Mouse (Mus musculus) gastrocnemius, postnatal 10 days (tissue): ENCODE measurements around the gene Sept3. TPM values are rescaled to one million over a fixed set of nuclear protein-coding genes. Genes with fewer than 3 reads are reported as not detected.
"Not testable (repeated sequence)": the region's sequence is repeated elsewhere in the genome, so short reads cannot be mapped to it uniquely, and the experiment has no call there.

Experiments
- DNase-seq: peaks from one replicate; pipeline ENCODE4 v3.0.0; 2021; ENCODE audit warnings: mixed read lengths
- long read RNA-seq, 2 experiments: library from polyadenylated mRNA; stranded (forward); transcript quantifications; one replicate each; pipeline ENCODE4 v2.0.0; 2021
- total RNA-seq, 2 experiments: library from RNA; stranded (reverse); gene quantifications; 2 replicates each; pipeline ENCODE4 v1.2.3; 2021

Gene Sept3
- total RNA-seq = 1 to 10 TPM; 1.2 to 2.0 TPM
- long read RNA-seq, experiment 1 = 0 reads
- long read RNA-seq, experiment 2 = 0 reads

DNA sequence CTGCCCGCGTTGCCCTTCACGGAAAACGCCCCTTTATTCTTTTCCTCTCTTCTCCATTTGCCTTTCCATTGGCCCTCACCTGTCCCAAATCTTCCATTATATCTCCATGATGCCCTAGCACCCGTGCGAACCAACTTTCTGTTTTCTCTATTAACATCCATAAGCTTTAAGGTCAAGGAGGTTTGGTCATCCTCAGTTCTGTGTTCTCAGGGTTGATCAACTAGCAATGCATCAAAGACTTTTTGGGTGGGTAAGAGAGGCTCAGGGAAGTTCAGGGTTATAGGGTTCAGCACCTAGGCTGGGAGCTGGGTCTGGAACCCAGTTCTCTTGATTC is at the start of gene Sept3:
Gene Sept3, plus strand, starts transcription at position 301 of the 334 bp plus-strand sequence.
- DNase-seq = no peak

- no peak for DNase-seq
Observed at GRCm38 (mm10) chr15:82225769-82226168, 48.9 kb upstream of the Sept3 start.

GRCm38 (mm10) chr15:82229542-82230045 is 45.1 kb upstream of the Sept3 start:
- DNase-seq = no peak

DNA sequence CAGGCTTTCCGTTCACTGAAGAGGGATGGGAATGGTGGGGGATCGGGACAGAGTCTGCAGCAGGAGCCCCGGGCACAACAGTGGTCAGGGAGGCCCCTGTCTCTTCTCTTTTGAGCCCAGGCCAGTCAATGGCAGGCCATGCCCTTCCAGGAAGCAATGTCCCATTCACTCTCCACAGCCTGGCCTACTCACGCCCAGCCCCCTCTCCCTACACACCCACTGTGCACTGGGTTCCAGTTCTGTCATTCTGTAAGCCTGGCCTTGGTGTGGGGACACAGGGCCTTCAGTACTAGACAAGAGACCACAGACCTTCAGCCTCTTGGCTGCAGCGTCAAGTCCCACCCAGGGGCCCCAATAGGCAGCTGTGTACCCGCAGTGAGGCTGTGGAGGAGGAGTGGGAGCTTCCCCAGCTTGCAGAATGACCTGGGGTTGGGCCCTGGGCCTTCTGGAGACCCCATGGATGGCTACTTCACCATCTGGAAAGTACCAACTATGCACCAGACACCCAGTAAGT is 44.5 kb upstream of the Sept3 start:
- no peak for DNase-seq

- DNase-seq = no peak
Observed at GRCm38 (mm10) chr15:82231100-82231499, 43.6 kb upstream of the Sept3 start.

DNA sequence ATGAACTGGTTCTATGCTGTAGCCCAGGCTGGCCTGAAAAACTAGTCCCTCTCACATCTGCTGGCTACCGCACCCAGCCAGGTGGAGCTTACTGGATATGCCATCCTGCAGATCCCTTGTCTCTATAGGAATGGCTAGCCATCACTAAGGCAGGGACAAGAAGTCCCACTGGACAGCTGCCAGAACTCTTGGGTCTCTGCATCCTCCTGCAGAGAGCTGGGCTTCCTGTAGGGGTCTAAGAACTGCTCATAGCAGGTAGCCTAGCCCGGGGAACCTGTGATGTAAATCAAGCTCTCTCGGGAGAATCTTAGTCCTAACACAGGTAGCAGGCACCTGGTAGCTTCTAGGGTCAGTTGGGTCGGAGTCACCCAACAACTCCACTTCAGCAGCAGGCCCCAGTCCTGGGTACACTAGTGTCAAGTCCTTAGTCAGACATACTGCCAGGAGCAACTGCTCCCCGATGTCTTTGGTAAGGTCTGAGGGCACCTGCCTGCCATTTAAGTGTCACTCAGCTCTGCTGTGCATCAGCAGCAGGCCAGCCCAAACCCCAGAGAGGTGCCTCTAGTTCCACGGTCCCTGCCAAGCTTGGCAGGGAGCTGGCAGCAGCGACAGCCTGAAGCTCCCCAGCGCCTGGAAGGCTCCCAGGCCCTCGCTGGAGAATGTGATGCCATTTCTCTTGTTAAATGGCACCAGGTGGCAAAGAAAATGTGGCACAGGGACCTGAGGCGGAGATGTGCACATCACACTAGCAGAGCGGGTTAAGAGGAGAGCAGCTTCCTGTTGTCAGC is 42.9 kb upstream of the Sept3 start:
- peak; percentile 50 for DNase-seq

DNA sequence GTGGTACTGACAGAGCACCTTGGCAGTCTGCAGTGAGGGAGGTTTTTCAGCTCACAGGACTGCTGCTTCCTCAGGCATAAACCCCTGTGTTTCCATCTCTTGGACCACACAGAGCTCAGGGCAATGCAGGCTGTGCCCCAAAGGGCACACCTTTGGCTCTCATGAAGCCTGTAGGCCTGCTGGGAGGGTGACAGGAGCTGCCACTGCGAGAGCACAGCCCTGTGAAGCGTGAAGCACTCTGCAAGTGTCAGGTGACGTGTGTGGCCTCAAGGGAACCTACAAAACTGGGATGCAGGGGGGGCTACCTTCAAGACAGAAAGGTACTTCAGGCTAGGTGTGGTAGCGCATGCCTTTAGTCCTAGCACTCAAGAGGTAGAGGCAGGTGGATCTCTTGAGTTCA is 42.0 kb upstream of the Sept3 start:
- no peak for DNase-seq

DNA sequence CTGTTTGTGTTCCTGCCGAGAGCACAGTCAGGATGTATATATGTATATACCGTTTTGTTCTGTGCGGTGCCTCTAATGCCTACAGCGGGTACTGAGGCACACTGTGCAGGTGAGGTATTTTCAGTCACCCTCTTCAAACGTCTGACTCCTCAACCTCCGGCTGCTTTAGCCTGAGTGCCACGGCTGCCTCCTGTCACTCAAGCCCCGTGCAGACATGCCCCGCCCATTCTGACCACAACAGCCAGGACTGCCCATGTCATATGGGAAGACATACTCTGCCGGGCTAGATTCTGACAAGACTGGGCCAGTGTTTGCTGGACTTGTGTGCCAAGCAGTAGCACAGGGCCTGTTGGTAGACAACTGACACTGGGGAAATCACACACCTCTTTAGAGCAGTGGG is 39.0 kb upstream of the Sept3 start:
- DNase-seq = no peak

DNA sequence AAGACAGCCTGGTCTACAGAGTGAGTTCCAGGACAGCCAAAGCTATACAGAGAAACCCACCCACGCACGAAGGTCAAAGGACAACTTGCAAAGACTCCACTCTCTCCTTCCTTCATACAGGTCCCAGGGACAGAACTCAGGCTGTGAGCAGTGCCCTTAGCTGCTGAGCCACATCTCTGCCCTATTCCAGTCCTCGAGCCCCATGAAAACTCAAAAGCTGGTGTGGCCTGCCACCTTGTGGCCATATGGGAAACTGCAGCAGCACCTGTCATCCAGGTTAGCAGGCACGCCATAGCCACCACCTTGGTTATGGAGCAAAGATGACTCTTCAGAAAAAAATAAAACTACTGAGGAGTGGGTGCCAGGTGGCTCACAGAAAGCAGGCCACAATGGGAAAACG is 38.1 kb upstream of the Sept3 start:
- DNase-seq = peak; percentile 79

- DNase-seq = no peak
Observed at GRCm38 (mm10) chr15:82243311-82243710, 31.4 kb upstream of the Sept3 start.

- no peak for DNase-seq
Observed at GRCm38 (mm10) chr15:82243742-82244114, 31.0 kb upstream of the Sept3 start.

DNA sequence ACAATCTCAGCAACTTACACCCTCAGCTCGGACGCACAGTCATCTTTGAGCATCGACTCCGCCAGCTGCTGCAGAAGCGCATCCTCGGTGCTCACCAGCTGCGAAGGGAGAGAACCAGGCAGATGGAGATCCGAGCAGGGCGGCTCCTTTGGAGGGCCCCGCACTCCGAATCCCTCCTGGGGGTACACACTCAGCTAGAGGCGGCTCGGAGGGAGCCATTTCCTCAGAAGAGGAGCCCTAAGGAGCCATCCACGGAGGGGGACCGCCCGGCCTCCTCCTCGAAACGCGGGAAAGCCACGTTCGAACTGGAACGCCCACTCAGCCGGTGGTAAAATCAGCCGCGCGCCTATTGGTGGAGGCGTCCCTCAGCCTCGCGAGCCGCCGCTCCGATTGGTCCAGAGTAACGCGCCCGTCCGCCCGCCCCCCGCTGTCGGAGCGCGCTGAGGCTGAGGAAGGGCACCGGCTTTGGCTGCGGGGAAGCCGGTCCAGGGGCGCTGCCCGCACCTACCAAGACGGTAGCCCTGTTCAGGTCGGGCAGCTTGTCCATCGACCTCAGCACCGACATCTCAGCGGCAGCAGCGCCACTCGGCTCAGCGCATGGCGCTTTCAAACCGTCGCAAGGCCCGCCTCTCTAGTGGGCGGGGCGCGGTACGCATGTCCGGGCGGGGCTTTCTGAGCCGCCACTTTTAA is 30.4 kb upstream of the Sept3 start, which contains the start of gene Cenpm:
Gene Cenpm, minus strand, starts transcription at position 634 of the 690 bp plus-strand sequence.
- DNase-seq = peak; percentile 93

- DNase-seq = not testable (repeated sequence)
Observed at GRCm38 (mm10) chr15:82244805-82245161, 29.9 kb upstream of the Sept3 start.

DNA sequence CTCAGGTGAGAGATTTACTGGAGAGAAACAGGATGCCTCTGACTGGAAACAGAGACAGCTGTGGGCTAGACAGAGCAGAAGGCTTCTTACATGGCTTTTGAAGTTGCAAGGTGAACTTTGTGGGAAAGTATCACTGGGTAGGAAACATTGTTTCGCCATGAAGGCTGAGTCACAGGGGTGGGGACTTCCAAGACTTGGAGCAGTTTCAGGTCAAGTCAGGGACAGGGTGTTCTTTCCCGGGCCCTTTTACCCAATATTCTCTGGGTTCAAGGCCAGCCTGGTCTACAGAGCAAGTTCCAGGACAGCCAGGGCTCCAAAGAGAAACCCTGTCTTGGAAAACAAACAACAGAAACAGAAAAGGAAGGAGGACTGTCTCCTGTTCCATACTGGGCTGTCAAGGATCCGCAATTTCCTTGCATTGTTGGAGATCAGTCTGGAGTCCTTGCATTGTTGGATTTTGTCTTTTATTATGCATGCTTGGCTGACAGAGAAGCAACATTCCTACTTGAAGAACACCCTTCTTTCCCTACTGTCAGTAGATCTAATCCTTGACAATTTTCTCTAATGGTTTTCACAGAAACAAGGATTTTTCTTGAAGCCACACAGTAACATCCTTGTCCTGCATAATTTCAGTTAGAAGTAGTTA is 27.4 kb upstream of the Sept3 start:
- DNase-seq = no peak

GRCm38 (mm10) chr15:82251579-82251978 is 23.1 kb upstream of the Sept3 start:
- no peak for DNase-seq

GRCm38 (mm10) chr15:82252097-82252496 is 22.6 kb upstream of the Sept3 start, which contains the start of gene 1500009C09Rik:
TSS of gene 1500009C09Rik (plus strand) at chr15:82252397.
- DNase-seq = no peak

DNA sequence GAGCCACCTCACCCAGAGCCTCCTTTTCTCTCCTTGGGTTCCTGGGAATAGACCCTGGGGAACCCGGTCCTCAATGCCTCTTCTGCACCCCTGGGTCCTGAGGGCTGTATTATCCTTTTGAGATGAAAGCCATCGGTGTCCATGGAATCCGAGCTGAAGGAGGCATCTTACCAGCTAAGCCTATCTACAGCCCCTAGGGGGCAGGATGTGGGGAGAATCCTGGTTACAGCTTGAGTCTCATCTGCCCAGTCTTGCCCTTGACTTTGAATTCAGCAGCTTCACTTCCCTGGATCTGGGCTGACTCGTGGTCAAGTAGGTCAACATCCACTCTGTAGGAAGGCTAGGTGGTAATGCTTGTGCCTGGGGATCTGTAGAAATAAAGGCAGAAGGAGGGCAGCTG is 19.4 kb upstream of the Sept3 start:
- DNase-seq = no peak

GRCm38 (mm10) chr15:82255944-82256383 is 18.7 kb upstream of the Sept3 start:
- DNase-seq = no peak

DNA sequence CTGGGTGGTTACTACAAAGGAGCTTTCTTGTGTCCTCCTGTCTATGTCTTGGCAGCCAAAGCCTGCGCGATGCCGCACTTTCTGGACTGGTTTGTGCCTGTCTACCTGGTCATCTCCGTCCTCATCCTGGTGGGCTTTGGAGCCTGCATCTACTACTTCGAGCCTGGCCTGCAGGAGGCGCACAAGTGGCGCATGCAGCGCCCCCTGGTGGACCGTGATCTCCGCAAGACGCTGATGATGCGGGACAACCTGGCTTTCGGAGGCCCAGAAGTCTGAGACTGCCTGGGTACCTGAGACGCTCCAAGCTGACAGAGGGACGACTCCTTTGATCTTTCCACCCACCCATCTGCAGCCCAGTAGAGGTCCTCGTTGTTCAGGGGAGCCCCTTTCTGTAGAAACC is 15.2 kb upstream of the Sept3 start:
- peak; percentile 79 for DNase-seq

GRCm38 (mm10) chr15:82266356-82266755 is 8.3 kb upstream of the Sept3 start:
- DNase-seq = peak; percentile 71

DNA sequence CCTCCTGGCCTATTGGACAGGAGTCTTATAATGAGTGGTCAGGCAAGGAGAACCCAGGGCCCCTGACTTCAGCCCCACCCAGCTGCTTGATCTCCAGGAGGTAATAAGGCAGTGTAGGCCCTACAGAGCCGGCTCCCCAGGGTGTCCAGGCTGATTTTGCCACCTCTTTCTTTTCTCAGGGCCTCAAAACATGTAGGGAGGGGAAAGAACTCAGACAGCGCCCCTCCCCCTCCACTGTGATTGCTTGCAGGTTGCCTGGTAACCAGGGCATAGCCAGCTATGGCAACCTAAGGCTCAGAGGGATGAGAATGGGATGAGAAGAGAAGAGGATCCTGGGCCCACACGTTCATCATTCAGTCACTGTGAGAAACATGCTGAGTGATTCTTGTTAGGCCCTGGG is 6.5 kb upstream of the Sept3 start:
- DNase-seq = no peak

DNA sequence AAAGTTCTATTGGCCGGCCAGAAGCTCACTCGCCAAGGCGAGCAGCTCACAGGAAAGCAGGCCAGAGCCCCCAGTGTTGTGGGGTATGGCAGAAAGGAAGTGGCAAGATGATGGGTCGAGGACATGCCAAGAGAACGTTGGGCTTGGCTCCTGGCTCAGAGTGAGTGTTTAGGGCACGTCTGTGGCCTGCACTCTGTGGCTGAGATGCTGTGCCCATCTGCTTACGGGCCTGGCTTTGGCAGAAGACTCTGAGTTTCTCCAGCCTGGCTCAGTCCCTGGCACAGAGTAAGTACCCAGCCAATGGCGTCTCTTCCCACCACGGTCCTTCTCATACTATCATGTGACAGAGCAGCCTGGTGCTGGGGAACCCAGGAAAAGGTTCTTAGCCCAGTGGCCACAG is 5.9 kb upstream of the Sept3 start:
- no peak for DNase-seq

GRCm38 (mm10) chr15:82271201-82271600 is 3.5 kb upstream of the Sept3 start:
- peak; percentile 81 for DNase-seq
